Mouse (Mus musculus) left cerebral cortex, postnatal 10 days (tissue): Measurements from ENCODE around the gene Mgea5. TPM values are rescaled to one million over a fixed set of nuclear protein-coding genes. Genes with fewer than 3 reads are reported as not detected.

Source experiments
- DNase-seq, 2 experiments: peaks; one replicate each; pipeline ENCODE4 v3.0.0; 2021 to 2022; ENCODE audit warnings: low spot score in 2 of 2, mixed read lengths in 1 of 2; ENCODE audit errors: extremely low spot score in 1 of 2
- intact Hi-C: fragments of 180-260 bp; cut with DNase I; formaldehyde crosslinking; loops from one replicate; pipeline ENCODE4 v1.15.1; 2025
- total RNA-seq, 2 experiments: library from RNA; stranded (reverse); gene quantifications; 2 replicates each; pipeline ENCODE4 v1.2.3; 2021

Mgea5 gene
- total RNA-seq, 2 experiments from 2014 or later = 146 to 152 TPM

DNA sequence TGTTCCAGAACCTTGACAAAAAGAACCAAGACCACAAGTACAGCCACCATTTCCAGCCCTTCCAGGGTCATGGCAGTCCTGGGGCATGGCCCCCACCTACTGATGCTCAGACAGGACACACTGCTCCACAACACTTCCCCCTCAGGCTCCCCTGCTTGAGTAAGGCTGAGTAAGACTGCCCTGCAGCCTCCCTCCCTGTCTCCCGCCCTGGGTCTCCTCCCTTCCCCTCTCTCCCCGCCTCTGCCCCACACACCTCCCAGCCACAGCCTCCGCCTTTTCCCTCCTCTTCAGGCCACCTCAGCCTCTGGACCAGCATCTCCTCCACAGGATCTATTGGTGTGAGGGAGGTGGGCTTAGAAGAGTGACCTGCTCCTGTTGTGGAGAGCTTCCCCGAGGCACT is 19.8 kb upstream of the Mgea5 start:
- intact Hi-C loops = no loop called here
- DNase-seq = no peak

DNA sequence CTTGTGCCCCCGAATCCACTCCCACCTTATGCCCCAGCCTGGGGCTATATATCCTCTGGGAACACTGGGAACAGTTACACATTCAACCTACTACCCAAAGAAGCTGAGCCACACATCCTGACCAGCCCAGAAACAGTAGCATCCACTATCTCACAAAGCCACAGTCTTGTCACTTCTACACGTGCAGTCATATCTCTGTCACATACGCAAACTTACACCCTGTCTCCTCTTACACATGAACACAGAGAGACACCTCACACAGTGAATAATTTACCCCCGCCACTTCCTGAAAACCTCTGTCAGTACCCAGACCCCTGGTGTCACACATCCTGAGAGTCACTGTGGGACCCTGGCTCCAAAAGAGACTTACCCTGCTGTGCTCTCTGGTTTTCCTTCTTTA is 19.1 kb upstream of the Mgea5 start:
- intact Hi-C loops = no loop called here
- DNase-seq = no peak

DNA sequence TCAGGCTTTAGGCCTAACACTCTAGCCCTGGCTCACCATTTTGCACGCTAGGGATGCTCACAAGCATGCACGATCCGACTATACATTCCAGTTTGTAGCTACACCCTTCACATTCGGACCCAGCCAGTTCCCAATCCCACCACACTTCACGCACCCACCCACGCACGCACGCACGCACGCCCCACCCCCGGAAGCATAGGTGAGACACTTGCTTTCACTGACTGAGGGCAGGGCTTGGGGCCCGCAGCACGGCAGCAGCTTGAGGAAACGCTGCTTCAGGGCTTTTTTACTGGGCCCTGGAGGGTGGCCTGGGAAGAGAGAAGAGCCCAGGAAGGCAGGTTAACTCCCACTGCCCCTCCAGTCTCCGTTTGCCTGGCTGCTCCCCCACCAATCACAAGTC is 13.2 kb upstream of the Mgea5 start:
- DNase-seq = no peak
- intact Hi-C loops = no loop called here

DNA sequence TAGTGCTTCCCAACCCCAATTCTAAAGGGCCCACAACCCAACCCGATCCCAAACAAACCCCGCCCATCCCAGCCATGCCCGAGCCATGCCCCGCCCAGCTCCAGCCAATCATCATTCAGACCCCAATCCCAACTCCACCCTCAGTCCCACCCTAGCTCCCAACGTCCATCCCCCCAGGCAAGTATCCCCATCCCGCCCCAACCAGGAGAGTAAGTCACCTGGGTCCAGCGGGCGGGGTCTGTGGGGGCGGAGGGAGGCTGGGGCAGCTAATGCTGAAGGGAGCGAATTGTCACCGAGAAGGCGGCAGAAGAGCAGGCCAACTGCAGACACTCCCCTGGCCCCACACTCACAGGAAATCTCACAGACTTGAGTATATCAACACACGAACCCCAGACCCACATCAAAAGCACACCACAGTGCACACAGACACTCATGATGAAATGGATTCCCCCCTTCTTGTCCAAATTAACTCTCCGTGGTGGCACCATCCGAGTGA is 12.5 kb upstream of the Mgea5 start:
- no peak for DNase-seq
- intact Hi-C loops = no loop called here

DNA sequence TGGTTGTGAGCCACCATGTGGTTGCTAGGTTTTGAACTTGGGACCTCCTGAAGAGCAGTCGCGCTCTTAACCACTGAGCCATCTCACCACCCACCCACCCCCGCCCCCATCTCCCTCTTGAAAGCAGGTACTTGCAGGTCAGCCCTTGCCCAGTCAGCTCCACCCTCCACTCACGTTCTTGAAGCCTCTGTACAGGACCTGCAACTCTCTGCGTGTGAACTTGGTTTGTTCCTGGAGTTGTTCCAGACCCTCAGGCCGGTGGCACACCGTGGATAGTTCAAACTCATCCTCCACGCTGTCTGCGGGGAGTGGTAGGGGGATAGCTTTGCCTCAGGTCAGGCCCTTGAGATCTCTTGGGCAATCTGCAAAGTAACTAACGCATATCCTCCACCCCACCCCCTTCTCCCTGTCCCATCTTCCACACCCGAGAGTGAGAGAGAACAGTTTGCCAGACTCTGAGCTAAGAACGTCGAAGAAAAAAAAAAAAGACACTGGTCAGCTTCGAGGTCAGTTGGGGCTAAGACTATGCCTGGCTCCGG is 11.8 kb upstream of the Mgea5 start:
- intact Hi-C loops = no loop called here
- no peak for DNase-seq

DNA sequence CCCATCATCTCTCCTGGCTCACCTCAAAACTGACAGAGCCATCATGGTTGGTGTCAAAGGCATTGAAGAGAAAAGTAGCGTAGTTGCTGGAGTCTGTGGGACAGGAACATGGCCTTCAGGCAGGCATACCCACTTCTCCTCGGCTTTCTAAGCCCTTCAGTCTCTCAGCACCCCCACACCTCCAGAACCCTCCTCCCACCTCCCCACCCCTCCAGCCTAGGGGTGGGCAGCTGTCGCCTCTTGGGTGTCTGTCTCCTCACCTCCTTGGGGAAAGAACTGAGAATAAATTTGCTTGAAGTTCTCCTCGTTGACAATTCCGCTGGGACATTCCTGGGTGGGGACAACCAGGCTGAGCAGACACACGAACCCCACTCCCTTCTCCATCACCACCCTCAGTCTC is 11.1 kb upstream of the Mgea5 start:
- DNase-seq = no peak
- intact Hi-C loops = no loop called here

DNA sequence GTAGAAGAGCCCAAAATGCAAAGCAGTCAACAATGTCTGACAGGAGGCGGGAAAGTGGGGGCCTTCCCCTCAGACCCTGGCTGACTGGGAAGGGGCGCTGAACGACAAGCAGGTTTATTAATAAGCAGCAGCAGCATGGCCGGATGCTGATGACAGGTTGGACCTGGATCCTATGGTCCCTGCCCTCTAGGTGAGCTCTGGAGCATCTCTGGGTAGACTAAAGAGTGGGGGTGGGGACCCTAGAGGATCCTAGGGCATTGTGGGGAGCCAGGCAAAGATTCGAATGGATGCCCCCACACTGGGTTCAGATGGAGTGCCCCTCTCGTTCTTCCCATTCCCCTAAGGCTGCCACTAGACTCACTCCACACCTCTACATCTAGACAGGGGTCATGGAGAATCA is 8.8 kb upstream of the Mgea5 start:
- DNase-seq = no peak
- intact Hi-C loops = no loop called here

DNA sequence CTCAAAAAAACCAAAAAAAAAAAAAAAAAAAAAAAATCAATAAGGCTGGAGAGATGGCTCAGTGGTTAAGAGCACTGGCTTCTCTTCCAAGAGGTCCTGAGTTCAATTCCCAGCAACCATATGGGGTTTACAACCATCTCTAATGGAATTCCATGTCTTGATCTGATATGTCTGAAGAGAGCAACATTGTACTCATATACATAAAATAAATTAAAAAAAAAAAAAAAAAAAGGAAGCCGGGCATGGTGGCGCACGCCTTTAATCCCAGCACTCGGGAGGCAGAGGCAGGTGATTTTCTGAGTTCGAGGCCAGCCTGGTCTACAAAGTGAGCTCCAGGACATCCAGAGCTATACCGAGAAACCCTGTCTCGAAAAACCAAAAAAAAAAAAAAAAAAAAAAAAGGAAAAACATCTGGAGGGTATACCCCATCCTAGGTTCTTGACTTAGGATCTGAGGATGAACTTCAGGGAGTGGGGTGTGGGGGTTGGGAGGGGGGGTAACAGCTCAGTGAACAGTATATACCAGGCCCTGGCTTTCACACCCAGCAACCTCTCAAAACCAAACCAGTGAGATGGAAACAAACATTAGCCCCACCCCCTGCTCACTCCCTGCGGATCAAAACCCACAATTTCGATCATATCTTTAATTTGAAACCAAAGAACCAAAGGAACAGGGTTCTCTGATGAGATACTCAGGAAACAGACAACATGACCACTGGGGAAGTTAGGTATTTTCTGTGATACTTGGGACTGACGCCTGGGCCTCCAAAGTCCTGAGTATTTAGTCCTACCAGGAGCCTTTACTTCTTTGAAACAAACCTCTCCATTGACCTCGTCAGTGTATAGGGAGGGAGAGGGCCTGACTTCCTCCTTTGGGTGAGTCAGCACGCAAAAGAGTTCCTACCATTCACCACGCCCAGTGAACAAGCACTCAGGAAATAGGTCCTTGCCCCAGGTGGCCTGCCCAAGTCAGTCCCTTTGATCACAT is 6.5 kb upstream of the Mgea5 start:
- DNase-seq = no peak
- intact Hi-C loops = no loop called here

DNA sequence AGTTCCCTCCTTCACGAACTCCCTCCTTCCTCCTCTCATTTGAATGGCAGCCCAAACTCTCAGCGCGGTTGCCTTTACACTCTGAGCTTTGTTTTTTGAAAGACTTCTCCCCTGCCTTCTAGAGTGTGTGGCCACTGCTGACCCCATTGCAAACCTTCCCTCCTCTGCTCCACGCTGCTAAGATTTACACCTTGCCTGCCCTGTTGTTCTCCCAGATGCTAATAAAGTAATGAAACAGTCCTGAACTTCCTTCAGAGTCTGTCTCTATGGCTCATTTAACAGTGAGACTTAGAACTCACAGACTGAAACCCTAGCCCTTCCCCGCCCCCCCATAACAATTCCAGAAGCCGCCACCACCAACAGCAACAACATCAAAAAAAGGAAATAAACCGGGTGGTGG is 5.7 kb upstream of the Mgea5 start:
- DNase-seq = no peak
- intact Hi-C loops = no loop called here

DNA sequence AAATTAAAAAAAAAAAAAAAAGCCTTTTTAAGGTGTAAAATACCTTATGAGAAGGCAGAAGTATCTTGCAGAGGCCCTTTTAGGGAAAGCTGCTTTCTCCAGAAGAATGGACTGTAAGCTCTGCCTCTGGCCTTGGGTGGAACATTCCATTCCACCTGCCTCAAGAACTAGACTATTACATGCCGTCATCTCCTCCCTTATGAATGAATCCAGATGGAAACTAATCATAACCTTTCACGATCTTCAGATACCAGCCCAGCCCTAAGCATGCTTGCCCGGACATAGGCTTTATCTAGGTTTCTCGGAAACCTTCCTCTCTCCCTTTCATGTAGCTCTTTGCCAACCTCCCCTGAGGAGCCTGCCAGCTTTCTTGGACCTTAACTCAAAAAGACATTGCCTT is 4.7 kb upstream of the Mgea5 start:
- no peak for DNase-seq
- intact Hi-C loops = no loop called here

DNA sequence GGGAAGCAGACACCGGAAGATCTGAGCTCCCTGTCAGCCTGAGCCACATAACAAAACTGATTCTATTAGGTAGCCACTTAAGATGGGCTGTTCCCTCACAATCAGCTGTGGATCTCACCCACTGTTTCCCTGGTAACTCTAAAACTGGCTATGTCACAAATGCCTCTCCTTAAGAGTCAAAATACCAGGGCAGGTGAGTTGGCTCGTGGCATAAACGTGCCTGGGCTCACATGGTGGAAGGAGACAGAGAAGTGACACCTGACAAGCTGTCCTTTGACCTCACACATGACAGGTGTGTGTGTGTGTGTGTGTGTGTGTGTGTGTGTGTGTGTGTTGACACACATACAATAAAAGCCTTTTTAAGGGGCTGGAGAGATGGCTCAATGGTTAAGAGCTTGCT is 3.8 kb upstream of the Mgea5 start:
- intact Hi-C loops = no loop called here

DNA sequence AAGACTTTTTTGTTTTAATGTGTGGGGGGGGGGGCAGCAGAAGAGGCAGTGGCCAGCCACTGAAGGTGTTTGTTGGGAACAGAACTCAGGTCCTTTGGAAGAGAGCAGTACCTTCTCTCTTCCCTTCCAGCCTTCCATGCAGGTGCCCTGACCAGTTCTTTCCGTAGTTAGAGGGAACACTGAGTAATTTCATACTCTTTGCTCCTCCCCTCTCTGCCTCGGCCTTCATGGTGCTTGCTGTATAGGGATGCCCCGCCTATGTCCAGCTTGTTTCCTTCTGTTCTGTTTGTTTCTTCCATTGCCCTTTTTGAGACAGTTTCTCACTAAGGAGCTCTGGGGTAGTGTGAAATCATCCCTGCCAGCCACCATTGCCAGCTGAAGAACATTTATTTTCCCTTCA is 1.8 kb upstream of the Mgea5 start:
- intact Hi-C loops = no loop called here
- DNase-seq = no peak

More for the DNA sequence above, 3.8 kb upstream of the Mgea5 start:
- no peak for DNase-seq

DNA sequence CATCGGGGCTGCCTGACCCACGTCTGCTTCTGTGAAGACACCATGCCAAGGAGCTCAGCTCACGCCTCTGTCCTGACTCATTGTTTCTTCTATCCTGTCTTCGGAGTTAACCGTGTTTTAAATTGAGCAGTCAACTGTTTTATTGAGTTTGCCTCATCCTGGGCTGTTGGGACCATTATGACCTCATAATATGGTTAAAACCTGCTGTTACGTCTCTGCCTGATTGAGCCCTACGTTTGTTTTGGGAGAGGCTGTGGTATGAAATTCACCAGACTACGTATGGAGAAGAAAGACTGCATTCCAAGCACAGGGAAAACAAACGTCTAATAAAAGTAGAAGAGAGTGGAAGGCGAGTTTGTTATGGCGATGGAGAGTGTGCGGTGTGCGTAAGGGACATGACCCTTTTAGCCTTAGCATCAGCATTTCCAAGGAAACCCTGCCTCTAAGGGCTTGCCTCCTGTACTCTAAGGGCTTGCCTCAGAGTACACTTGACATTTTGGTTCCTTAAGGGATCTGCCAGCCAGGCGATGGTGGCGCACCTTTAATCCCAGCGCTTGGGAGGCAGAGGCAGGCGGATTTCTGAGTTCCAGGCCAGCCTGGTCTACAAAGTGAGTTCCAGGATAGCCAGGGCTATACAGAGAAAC is 418 bp upstream of the Mgea5 start:
- DNase-seq = no peak
- intact Hi-C loops = no loop called here

DNA sequence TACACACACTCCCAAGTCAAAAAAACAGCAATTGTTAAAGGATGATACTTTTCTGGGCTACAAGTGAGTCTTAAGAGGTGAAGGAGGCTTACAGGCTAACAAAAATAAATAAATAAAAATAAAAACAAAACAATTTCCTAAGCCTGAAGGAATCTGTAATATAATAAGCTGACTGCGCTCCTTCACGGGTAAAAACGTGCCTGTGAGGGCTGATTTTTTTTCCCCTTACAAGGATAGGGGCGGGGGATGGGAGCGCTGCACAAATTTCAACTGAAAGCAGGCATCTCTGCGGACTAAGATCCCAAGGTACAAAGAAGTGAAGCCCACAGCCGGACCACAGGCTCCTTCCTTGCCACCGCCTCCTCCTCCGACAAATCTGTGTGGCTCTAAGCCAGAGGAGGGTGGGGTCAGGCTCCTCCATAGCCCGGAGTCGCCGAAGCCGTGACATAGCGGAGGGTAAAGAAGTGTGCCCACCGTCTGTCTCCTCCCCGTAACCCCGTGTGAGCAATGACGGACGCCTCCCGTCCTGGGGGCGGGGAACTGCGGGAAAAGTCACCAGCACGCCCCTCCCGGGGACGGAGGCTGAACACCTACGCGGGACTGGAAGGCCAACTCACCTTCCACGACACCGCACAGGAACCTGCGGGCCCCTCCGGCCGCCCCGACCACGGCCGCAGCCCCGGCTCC is 1.2 kb downstream of the Mgea5 start:
- intact Hi-C loops = no loop called here
- peak; percentile 62 to 90 for DNase-seq

DNA sequence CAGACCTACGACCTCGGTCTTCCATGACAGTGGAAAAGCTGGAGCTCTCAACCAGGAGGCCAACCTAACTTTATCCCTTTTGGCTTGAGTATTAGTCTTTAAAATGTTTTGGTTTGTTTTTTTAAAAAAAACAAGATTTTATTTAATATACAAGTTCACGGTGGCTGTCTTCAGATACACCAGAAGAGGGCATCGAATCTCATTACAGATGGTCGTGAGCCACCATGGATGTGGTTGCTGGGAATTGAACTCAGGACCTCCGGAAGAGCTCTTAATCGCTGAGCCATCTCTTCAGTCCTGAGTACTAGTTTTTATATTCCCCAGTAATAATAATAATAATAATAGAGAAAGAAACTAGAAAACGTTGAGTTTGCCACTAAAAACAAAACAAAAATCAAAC is 2.0 kb downstream of the Mgea5 start:
- no peak for DNase-seq
- intact Hi-C loops = no loop called here

DNA sequence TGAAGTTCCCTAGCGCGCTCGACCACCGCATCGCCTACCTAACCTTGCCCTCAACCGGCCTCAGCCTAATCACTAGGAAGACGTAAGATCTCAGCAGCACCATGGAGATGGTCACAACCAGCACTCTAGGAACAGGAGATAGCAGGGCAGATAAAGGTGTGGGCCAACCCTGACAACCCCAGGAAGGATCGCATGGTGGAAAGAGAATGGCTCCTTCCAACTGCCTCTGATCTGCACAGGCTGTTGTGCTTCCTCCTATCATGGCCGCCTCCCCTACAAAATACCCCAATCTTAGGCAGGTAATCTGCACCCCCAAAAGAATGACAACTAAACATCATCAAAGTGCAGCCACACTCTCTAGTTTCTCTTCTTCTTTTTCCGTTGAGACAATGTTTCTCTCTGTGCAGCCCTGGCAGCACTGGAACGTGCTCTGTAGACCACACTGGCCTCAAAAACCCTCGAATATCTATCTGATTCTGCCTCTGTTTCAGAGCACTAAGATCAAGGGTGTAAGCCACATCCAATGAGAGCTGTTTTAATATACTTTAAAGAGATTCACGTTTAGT is 3.2 kb downstream of the Mgea5 start:
- intact Hi-C loops = no loop called here
- DNase-seq = no peak

DNA sequence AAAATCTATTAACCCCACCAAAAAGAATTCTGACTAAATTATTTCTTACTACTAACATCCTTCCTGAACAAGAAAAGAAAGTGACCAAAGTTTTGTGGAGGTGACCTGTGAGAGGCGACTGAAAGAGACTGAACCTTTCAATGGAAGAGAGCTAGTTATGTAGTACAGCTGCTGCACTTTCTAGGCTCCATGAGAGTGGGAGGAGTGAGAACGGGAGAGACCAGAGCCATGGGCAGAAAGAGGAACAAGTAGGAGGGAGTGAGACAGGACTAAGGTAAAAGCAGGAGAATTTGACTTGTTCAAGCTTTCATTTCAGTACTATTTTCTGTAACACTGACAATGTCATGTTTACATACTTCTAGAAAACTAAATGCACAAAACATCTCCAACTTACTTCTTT is 8.2 kb downstream of the Mgea5 start:
- intact Hi-C loops = no loop called here
- DNase-seq = no peak

DNA sequence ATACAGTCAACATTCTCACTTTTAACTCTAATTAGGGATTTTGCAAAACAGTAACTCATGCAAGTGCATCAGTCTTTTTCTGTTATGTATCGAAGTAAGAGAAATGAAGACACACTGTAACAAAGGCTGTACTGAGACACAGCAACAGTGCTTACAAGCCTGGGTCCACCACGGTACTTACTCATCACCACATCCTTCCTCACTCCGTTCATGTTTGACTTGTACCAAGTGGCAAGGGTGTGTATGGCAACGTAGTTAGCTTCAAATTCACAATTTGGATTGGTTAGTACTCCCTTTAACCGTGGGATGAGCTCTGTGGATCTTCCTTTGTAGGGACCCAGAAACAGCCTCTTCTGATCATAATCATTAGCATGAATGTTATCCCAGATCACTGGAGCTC is 12.1 kb downstream of the Mgea5 start:
- no peak for DNase-seq
- intact Hi-C loops = no loop called here

DNA sequence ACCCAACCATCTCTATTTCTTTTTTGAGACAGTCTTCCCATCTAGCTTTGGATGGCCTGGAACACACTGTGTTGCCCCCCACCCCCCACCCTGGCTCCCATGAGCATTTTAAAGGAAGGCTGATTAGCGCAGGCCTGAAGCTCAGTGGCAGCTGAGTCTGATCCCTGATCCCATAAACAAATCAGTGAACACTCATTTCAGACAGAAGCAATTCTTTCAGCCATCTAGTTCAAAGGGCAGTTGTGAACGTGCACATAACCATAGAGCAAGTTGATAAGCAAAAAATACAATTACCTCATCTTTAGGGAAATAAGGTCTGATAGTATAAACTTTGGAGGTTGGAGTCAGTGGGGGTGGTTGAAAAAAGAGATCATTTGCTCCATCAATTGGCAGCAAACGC is 22.8 kb downstream of the Mgea5 start:
- no peak for DNase-seq
- intact Hi-C loops = no loop called here
